Mouse (Mus musculus): ENCODE results near the gene Tmppe.
A peak's percentile ranks its signal among the peaks of the same experiment; 100 is the strongest.
"Not testable (repeated sequence)": the region's sequence is repeated elsewhere in the genome, so short reads cannot be mapped to it uniquely, and the experiment has no call there.

The Tmppe gene

GRCm38 (mm10) chr9:114394136-114394535, 6.8 kb upstream of the Tmppe start:
- DNase-seq (ENCODE audit: extremely low read depth, insufficient read length, low spot score): not testable (repeated sequence)

GRCm38 (mm10) chr9:114394677-114395076, 6.2 kb upstream of the Tmppe start:
- DNase-seq (ENCODE audit: extremely low read depth, insufficient read length, low spot score): no peak

GRCm38 (mm10) chr9:114395258-114395657, 5.6 kb upstream of the Tmppe start:
- DNase-seq (ENCODE audit: extremely low read depth, insufficient read length, low spot score): no peak

GRCm38 (mm10) chr9:114399680-114400079, 1.2 kb upstream of the Tmppe start:
- DNase-seq (ENCODE audit: extremely low read depth, insufficient read length, low spot score): no peak

- no peak for DNase-seq (ENCODE audit: extremely low read depth, insufficient read length, low spot score)
These were observed 337 bp upstream of the Tmppe start for GRCm38 (mm10) chr9:114400588-114400948.

- DNase-seq (ENCODE audit: extremely low read depth, insufficient read length, low spot score): peak; percentile 58
These were observed 778 bp downstream of the Tmppe start for GRCm38 (mm10) chr9:114401685-114402080.

GRCm38 (mm10) chr9:114407676-114408075, 6.8 kb downstream of the Tmppe start:
- no peak for DNase-seq (ENCODE audit: extremely low read depth, insufficient read length, low spot score)

- DNase-seq (ENCODE audit: extremely low read depth, insufficient read length, low spot score): no peak
These were observed 9.5 kb downstream of the Tmppe start for GRCm38 (mm10) chr9:114410313-114410862.

- DNase-seq (ENCODE audit: extremely low read depth, insufficient read length, low spot score): no peak
These were observed 10.4 kb downstream of the Tmppe start for GRCm38 (mm10) chr9:114411295-114411694.

GRCm38 (mm10) chr9:114412406-114412805, 11.5 kb downstream of the Tmppe start:
- no peak for DNase-seq (ENCODE audit: extremely low read depth, insufficient read length, low spot score)

- DNase-seq (ENCODE audit: extremely low read depth, insufficient read length, low spot score): no peak
These were observed 13.0 kb downstream of the Tmppe start for GRCm38 (mm10) chr9:114413866-114414265.

GRCm38 (mm10) chr9:114415701-114416100, 14.8 kb downstream of the Tmppe start:
- no peak for DNase-seq (ENCODE audit: extremely low read depth, insufficient read length, low spot score)

- DNase-seq (ENCODE audit: extremely low read depth, insufficient read length, low spot score): no peak
These were observed 16.0 kb downstream of the Tmppe start for GRCm38 (mm10) chr9:114416646-114417517.

- no peak for DNase-seq (ENCODE audit: extremely low read depth, insufficient read length, low spot score)
These were observed 17.3 kb downstream of the Tmppe start for GRCm38 (mm10) chr9:114418187-114418586.

- no peak for DNase-seq (ENCODE audit: extremely low read depth, insufficient read length, low spot score)
These were observed 19.5 kb downstream of the Tmppe start for GRCm38 (mm10) chr9:114420443-114420842.

GRCm38 (mm10) chr9:114421045-114421444, 20.1 kb downstream of the Tmppe start:
- DNase-seq (ENCODE audit: extremely low read depth, insufficient read length, low spot score): no peak

- DNase-seq (ENCODE audit: extremely low read depth, insufficient read length, low spot score): no peak
These were observed 20.9 kb downstream of the Tmppe start for GRCm38 (mm10) chr9:114421797-114422196.

- no peak for DNase-seq (ENCODE audit: extremely low read depth, insufficient read length, low spot score)
These were observed 24.7 kb downstream of the Tmppe start for GRCm38 (mm10) chr9:114425576-114425975.

- no peak for DNase-seq (ENCODE audit: extremely low read depth, insufficient read length, low spot score)
These were observed 25.3 kb downstream of the Tmppe start for GRCm38 (mm10) chr9:114426201-114426600.

GRCm38 (mm10) chr9:114427425-114427824, 26.5 kb downstream of the Tmppe start:
- no peak for DNase-seq (ENCODE audit: extremely low read depth, insufficient read length, low spot score)

GRCm38 (mm10) chr9:114428103-114428834, 27.4 kb downstream of the Tmppe start:
- DNase-seq (ENCODE audit: extremely low read depth, insufficient read length, low spot score): no peak

- DNase-seq (ENCODE audit: extremely low read depth, insufficient read length, low spot score): no peak
These were observed 34.8 kb downstream of the Tmppe start for GRCm38 (mm10) chr9:114435668-114436067.

Data from 3134 (cell line).